Mouse (Mus musculus): Measurements from ENCODE around the gene Gpm6b. TPM values are rescaled to one million over a fixed set of nuclear protein-coding genes. Genes with fewer than 3 reads are reported as not detected.

The Gpm6b gene
- polyA plus RNA-seq, 1 experiment from 2014 or later: 6.0 TPM

DNA sequence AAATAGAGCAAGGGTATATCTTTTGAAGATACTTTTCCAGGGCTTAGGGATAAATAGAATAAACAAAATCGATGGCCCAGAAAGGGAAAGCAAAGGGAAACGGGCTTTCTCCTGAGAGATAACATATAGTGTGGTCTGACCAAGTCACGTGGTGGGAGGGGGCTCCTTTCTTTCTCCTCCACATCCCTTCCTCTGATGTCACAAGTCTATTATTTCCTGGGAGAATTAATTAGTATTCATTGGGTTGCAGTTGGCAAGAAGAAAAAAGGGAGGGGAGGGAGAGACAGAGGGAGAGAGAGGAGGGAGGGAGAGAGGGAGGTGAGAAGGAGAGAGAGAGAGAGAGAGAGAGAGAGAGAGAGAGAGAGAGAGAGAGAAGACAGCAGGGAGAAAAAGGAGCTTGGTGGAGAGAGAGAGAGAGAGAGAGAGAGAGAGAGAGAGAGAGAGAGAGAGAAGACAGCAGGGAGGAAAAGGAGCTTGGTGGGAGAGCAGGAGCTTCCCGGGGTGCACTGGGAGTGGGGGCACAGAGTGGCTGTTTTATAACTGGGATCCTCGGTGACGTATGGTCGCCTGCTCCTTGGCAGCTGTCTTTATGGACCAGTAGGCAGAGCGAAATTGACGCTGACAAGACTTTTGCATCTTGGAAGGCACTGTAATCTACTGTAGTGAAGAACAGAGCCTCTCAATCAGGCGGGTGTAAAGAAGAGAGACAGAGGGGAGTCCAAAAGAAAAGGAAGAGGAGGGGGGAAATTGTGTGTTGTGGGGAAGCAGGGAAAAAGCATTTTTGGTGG is 105.7 kb downstream of the Gpm6b start:
- Histone ChIP-seq H3K9ac (ENCODE audit: low read length) (no peak overlapping the region), H3K27me3 (ENCODE audit: control insufficient read depth, insufficient read depth, low read length) (no peaks in the 10 kb centered on the region), H3K9me3 (ENCODE audit: control insufficient read depth, low read length) (no peaks in the 10 kb centered on the region), H3K4me1 (ENCODE audit: control insufficient read depth in 2 of 2, insufficient read depth in 2 of 2, low read length in 2 of 2) (no peaks in the 10 kb centered on the region), H3K27ac (replicated peaks in 1 of 2; ENCODE audit: control insufficient read depth in 1 of 2, insufficient read depth in 1 of 2, low read depth in 2 of 2, low read length in 2 of 2) (no peak overlapping the region), H3K4me2 (ENCODE audit: low read length) (peak overlapping the region; percentile 51), H3K36me3 (ENCODE audit: control insufficient read depth, insufficient read depth, low read length) (no peaks in the 10 kb centered on the region), H3K4me3 (ENCODE audit: control insufficient read depth in 1 of 2, insufficient read depth in 1 of 2, low read depth in 1 of 2, low read length in 2 of 2) (peak overlapping the region; percentile 18 to 23; a peak in 2 of 4 replicates)
- no peak for ATAC-seq (ENCODE audit: insufficient number of reproducible peaks, insufficient read depth, low FRiP score, low read depth)
- 30% methylated on average over 10 of the region's 10 CpGs for WGBS

DNA sequence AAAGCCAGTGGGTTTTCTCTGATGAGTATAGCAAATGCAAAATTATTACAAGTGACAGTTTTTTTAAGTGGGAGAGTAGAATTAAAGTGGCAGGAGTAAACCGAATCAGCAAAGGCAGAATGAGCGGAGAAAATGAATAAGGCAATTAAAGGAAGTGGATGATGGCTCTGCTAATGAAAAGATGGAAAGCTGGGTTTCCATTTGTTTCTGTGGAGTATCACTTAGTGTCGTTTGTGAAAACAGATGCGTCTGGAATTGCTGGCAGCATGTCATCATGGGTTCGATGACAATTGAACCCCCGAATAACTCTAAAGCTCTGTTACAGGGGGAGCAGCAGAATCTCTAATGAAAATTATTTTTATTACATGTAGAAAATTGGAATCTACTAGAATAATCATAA is 109.4 kb downstream of the Gpm6b start:
- H3K4me3 ChIP-seq (ENCODE audit: control insufficient read depth in 1 of 2, insufficient read depth in 1 of 2, low read depth in 1 of 2, low read length in 2 of 2): no peak overlapping the region
- 82% methylated on average over 6 of the region's 6 CpGs for WGBS
- no peak overlapping the region for H3K27ac ChIP-seq (replicated peaks in 1 of 2; ENCODE audit: control insufficient read depth in 1 of 2, insufficient read depth in 1 of 2, low read depth in 2 of 2, low read length in 2 of 2)
- H3K9ac ChIP-seq (ENCODE audit: low read length): no peak overlapping the region
- no peak for ATAC-seq (ENCODE audit: insufficient number of reproducible peaks, insufficient read depth, low FRiP score, low read depth)
- no peaks in the 10 kb centered on the region for H3K9me3 ChIP-seq (ENCODE audit: control insufficient read depth, low read length)
- no peak overlapping the region for H3K4me2 ChIP-seq (ENCODE audit: low read length)
- H3K4me1 ChIP-seq (ENCODE audit: control insufficient read depth in 2 of 2, insufficient read depth in 2 of 2, low read length in 2 of 2): no peaks in the 10 kb centered on the region
- no peaks in the 10 kb centered on the region for H3K27me3 ChIP-seq (ENCODE audit: control insufficient read depth, insufficient read depth, low read length)
- no peaks in the 10 kb centered on the region for H3K36me3 ChIP-seq (ENCODE audit: control insufficient read depth, insufficient read depth, low read length)

DNA sequence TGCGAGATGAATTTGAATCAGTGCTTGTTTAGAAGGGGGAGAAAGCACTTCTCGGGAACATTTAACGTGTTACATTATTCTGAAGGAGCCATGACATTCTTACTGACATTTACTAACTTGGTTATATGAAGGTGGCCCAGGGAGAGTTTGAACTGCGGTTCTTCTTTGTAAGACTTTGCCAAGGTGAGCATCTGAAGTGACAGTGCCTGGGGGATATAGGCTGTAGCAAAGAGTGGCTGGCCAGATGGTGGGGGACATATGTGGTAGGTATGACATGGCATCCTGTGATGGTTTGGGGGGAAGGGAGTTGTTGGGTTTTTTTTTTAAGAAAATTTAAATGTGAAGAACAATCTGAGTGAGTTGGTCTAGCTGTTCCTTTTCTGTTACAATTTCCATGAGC is 109.9 kb downstream of the Gpm6b start:
- no peak for ATAC-seq (ENCODE audit: insufficient number of reproducible peaks, insufficient read depth, low FRiP score, low read depth)
- Histone ChIP-seq H3K27ac (replicated peaks in 1 of 2; ENCODE audit: control insufficient read depth in 1 of 2, insufficient read depth in 1 of 2, low read depth in 2 of 2, low read length in 2 of 2) (no peak overlapping the region), H3K9me3 (ENCODE audit: control insufficient read depth, low read length) (no peaks in the 10 kb centered on the region), H3K4me2 (ENCODE audit: low read length) (no peak overlapping the region), H3K4me1 (ENCODE audit: control insufficient read depth in 2 of 2, insufficient read depth in 2 of 2, low read length in 2 of 2) (no peaks in the 10 kb centered on the region), H3K4me3 (ENCODE audit: control insufficient read depth in 1 of 2, insufficient read depth in 1 of 2, low read depth in 1 of 2, low read length in 2 of 2) (no peak overlapping the region), H3K9ac (ENCODE audit: low read length) (no peak overlapping the region), H3K27me3 (ENCODE audit: control insufficient read depth, insufficient read depth, low read length) (no peaks in the 10 kb centered on the region), H3K36me3 (ENCODE audit: control insufficient read depth, insufficient read depth, low read length) (no peaks in the 10 kb centered on the region)
- WGBS: 72% methylated on average over 4 of the region's 4 CpGs

DNA sequence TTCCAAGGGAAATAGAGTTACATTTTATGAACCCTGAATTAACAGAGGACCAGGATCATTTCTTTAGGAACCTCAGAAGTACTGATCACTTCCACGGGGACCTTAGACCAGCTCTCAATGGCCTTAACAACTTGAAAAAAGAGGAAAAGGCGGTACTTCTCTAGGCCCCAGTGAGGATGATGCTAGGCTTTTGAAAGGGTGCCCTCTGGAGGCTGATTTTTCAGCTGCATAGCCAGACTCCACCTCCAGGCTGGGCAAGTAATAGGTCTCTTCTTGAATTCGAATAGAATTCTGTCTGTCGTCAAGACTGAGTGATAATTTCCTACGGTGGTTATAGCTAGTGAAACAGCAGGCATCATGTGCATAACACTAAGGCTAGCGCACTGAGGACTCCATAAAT is 113.1 kb downstream of the Gpm6b start:
- Histone ChIP-seq H3K27ac (replicated peaks in 1 of 2; ENCODE audit: control insufficient read depth in 1 of 2, insufficient read depth in 1 of 2, low read depth in 2 of 2, low read length in 2 of 2) (no peak overlapping the region), H3K9me3 (ENCODE audit: control insufficient read depth, low read length) (no peaks in the 10 kb centered on the region), H3K9ac (ENCODE audit: low read length) (no peak overlapping the region), H3K4me2 (ENCODE audit: low read length) (no peak overlapping the region), H3K4me1 (ENCODE audit: control insufficient read depth in 2 of 2, insufficient read depth in 2 of 2, low read length in 2 of 2) (no peaks in the 10 kb centered on the region), H3K4me3 (ENCODE audit: control insufficient read depth in 1 of 2, insufficient read depth in 1 of 2, low read depth in 1 of 2, low read length in 2 of 2) (no peak overlapping the region), H3K27me3 (ENCODE audit: control insufficient read depth, insufficient read depth, low read length) (no peaks in the 10 kb centered on the region), H3K36me3 (ENCODE audit: control insufficient read depth, insufficient read depth, low read length) (no peaks in the 10 kb centered on the region)
- 24% methylated on average over 6 of the region's 6 CpGs for WGBS
- no peak for ATAC-seq (ENCODE audit: insufficient number of reproducible peaks, insufficient read depth, low FRiP score, low read depth)

DNA sequence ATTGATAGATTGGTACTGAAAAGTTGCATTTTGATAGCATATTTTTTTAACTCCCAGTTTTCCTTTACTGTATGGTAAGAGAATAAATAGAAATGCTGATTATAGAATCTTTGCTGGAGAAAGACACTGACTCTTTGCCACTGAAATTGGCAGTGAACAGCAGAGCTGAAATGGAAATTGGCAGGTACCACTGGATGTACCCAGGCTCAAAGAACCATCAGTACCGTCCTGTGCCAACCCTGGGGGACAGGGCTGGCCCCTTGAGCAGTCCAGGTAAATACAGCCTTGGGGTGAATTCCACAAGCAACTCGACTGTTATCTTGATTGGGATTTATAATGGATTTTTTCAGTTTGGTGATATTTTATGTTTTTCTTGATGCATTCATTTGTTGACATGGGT is 114.7 kb downstream of the Gpm6b start:
- no peak overlapping the region for H3K27ac ChIP-seq (replicated peaks in 1 of 2; ENCODE audit: control insufficient read depth in 1 of 2, insufficient read depth in 1 of 2, low read depth in 2 of 2, low read length in 2 of 2)
- ATAC-seq (ENCODE audit: insufficient number of reproducible peaks, insufficient read depth, low FRiP score, low read depth): no peak
- H3K4me2 ChIP-seq (ENCODE audit: low read length): no peak overlapping the region
- 50% methylated on average over 2 of the region's 2 CpGs for WGBS
- H3K36me3 ChIP-seq (ENCODE audit: control insufficient read depth, insufficient read depth, low read length): no peaks in the 10 kb centered on the region
- H3K4me1 ChIP-seq (ENCODE audit: control insufficient read depth in 2 of 2, insufficient read depth in 2 of 2, low read length in 2 of 2): no peaks in the 10 kb centered on the region
- no peak overlapping the region for H3K4me3 ChIP-seq (ENCODE audit: control insufficient read depth in 1 of 2, insufficient read depth in 1 of 2, low read depth in 1 of 2, low read length in 2 of 2)
- H3K9me3 ChIP-seq (ENCODE audit: control insufficient read depth, low read length): no peaks in the 10 kb centered on the region
- no peaks in the 10 kb centered on the region for H3K27me3 ChIP-seq (ENCODE audit: control insufficient read depth, insufficient read depth, low read length)
- no peak overlapping the region for H3K9ac ChIP-seq (ENCODE audit: low read length)

DNA sequence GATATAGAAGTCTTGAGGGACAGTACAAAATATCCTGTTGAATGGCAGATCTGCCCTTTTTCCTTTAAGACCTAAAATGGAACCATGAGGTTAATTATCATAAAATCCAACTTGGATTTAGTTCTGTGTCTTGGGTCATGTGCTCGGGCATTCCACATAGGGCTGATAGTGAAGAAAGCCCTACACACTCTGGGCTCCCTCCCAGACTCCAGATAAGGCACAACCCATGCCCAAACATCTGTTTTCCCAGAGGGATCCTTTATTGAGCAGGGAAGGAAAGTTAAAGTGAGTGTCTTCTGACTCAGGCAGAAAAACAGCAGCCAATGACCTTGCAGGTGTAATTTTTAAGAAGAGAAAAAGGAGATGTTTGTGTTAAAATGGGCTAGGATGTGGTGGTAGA is 116.2 kb downstream of the Gpm6b start:
- no peak overlapping the region for H3K27ac ChIP-seq (replicated peaks in 1 of 2; ENCODE audit: control insufficient read depth in 1 of 2, insufficient read depth in 1 of 2, low read depth in 2 of 2, low read length in 2 of 2)
- ATAC-seq (ENCODE audit: insufficient number of reproducible peaks, insufficient read depth, low FRiP score, low read depth): no peak
- WGBS: 36% methylated on average over 1 of the region's 1 CpGs

DNA sequence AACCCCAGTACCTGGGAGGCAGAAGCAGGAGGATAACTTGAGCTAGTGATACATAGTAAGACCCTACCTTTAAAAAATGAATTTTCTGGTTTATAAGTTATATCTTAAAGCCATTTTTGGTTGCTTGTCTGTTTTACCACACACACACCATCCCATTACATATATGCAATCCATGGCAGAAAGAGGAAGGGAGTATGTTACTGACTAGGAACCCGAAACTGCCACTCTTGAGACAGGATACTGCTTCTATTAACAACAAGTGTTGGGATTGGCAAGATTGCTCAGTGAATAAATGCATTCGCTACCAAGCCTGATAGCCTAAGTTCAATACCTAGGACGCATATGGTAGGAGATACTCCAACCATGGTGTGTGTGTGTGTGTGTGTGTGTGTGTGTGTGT is 117.6 kb downstream of the Gpm6b start:
- H3K4me2 ChIP-seq (ENCODE audit: low read length): no peak overlapping the region
- no peaks in the 10 kb centered on the region for H3K9me3 ChIP-seq (ENCODE audit: control insufficient read depth, low read length)
- no peak overlapping the region for H3K9ac ChIP-seq (ENCODE audit: low read length)
- H3K4me1 ChIP-seq (ENCODE audit: control insufficient read depth in 2 of 2, insufficient read depth in 2 of 2, low read length in 2 of 2): no peaks in the 10 kb centered on the region
- no peaks in the 10 kb centered on the region for H3K27me3 ChIP-seq (ENCODE audit: control insufficient read depth, insufficient read depth, low read length)
- 83% methylated on average over 3 of the region's 3 CpGs for WGBS
- ATAC-seq (ENCODE audit: insufficient number of reproducible peaks, insufficient read depth, low FRiP score, low read depth): no peak
- no peak overlapping the region for H3K27ac ChIP-seq (replicated peaks in 1 of 2; ENCODE audit: control insufficient read depth in 1 of 2, insufficient read depth in 1 of 2, low read depth in 2 of 2, low read length in 2 of 2)
- H3K36me3 ChIP-seq (ENCODE audit: control insufficient read depth, insufficient read depth, low read length): no peaks in the 10 kb centered on the region
- no peak overlapping the region for H3K4me3 ChIP-seq (ENCODE audit: control insufficient read depth in 1 of 2, insufficient read depth in 1 of 2, low read depth in 1 of 2, low read length in 2 of 2)

More for the DNA sequence above, 116.2 kb downstream of the Gpm6b start:
- Histone ChIP-seq H3K9me3 (ENCODE audit: control insufficient read depth, low read length) (no peaks in the 10 kb centered on the region), H3K4me3 (ENCODE audit: control insufficient read depth in 1 of 2, insufficient read depth in 1 of 2, low read depth in 1 of 2, low read length in 2 of 2) (no peak overlapping the region), H3K4me1 (ENCODE audit: control insufficient read depth in 2 of 2, insufficient read depth in 2 of 2, low read length in 2 of 2) (no peaks in the 10 kb centered on the region), H3K27me3 (ENCODE audit: control insufficient read depth, insufficient read depth, low read length) (no peaks in the 10 kb centered on the region), H3K36me3 (ENCODE audit: control insufficient read depth, insufficient read depth, low read length) (no peaks in the 10 kb centered on the region), H3K4me2 (ENCODE audit: low read length) (no peak overlapping the region), H3K9ac (ENCODE audit: low read length) (no peak overlapping the region)

DNA sequence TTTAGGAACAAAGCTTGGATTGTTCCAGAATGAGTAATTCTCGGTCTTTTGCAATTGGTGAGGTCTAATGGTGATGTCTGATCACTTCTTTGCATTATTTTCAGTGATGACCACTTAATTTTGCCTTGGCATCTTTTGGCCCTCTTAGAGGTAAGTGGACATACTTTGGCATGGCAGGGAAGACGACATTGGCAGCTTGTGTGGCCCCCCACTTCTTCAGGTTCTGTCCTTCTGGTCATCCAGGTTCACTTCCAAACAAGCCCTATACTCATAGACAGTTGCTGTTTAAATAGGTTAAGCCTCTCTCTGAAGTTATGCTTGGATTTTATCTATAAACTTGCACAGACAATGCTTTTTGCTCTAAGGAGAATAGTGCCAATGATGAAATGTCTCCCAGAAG is 120.2 kb downstream of the Gpm6b start:
- H3K9me3 ChIP-seq (ENCODE audit: control insufficient read depth, low read length): no peaks in the 10 kb centered on the region
- no peaks in the 10 kb centered on the region for H3K27me3 ChIP-seq (ENCODE audit: control insufficient read depth, insufficient read depth, low read length)
- WGBS: 54% methylated on average over 2 of the region's 2 CpGs
- no peak overlapping the region for H3K9ac ChIP-seq (ENCODE audit: low read length)
- no peak for ATAC-seq (ENCODE audit: insufficient number of reproducible peaks, insufficient read depth, low FRiP score, low read depth)
- H3K36me3 ChIP-seq (ENCODE audit: control insufficient read depth, insufficient read depth, low read length): no peaks in the 10 kb centered on the region
- no peak overlapping the region for H3K27ac ChIP-seq (replicated peaks in 1 of 2; ENCODE audit: control insufficient read depth in 1 of 2, insufficient read depth in 1 of 2, low read depth in 2 of 2, low read length in 2 of 2)
- no peak overlapping the region for H3K4me2 ChIP-seq (ENCODE audit: low read length)
- no peak overlapping the region for H3K4me3 ChIP-seq (ENCODE audit: control insufficient read depth in 1 of 2, insufficient read depth in 1 of 2, low read depth in 1 of 2, low read length in 2 of 2)
- no peaks in the 10 kb centered on the region for H3K4me1 ChIP-seq (ENCODE audit: control insufficient read depth in 2 of 2, insufficient read depth in 2 of 2, low read length in 2 of 2)

Data from heart, embryonic 14.5 days (tissue).